Mouse (Mus musculus): Measurements from ENCODE around the gene Vmn2r108. TPM values are rescaled to one million over a fixed set of nuclear protein-coding genes. Genes with fewer than 3 reads are reported as not detected.
"Not testable (repeated sequence)": the region's sequence is repeated elsewhere in the genome, so short reads cannot be mapped to it uniquely, and the experiment has no call there.

Gene Vmn2r108
- not detected in 2 replicates for polyA plus RNA-seq (2015; fragmentation: Nextera tagmentation; extraction: Ambion mirVana)

DNA sequence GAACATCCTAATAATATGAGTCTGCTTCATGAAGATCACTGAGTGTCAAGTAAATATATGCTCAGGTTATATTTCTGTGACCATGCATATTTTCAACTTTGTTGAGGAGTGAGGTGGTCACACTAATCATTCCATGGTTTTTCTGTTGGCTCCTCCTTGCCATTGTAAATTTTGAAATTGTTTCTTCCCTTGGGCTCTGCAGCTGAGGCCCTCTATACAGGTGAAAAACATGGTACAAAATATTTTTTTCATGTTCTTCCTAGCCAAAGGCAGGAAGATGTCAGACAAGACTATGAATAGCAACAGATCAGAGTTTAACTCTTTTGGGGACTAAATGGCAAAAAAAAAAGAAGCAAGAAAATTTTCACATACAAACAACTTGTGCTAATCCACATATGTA, at the start of gene Vmn2r108:
TSS of gene Vmn2r108 (minus strand) at position 101 of the 400 bp plus-strand sequence.
- no peak within 1 kb of the TSS for H3K4me3 ChIP-seq
- H3K27me3 ChIP-seq (replicated peaks): no peaks in the 10 kb centered on the region
- no peak for ATAC-seq (replicated peaks)
- no peak within 1 kb of the TSS for H3K4me2 ChIP-seq
- H3K27ac ChIP-seq: no peak within 1 kb of the TSS
- no peaks in the 10 kb centered on the region for H3K4me1 ChIP-seq
- H3K36me3 ChIP-seq (replicated peaks): no peaks in the 10 kb centered on the region
- H3K9me3 ChIP-seq: no peaks in the 10 kb centered on the region
- H3K9ac ChIP-seq: no peak within 1 kb of the TSS

DNA sequence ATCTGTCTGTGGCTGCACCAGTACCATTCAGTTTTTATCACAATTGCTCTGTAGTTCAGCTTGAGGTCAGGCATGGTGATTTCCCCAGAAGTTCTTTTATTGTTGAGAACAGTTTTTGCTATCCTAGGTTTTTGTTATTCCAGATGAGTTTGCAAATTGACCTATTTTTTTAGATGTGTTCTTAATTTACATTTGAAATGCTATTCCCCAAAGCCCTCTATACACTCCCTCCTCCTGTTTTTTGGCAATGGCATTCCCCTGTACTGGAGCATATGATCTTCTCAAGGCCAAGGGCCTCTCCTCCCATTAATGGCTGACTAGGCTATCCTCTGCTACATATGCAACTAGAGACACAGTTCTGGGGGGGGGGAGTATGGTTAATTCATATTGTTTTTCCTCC, 27.1 kb upstream of the Vmn2r108 start:
- not testable (repeated sequence) for H3K36me3 ChIP-seq (replicated peaks); H3K9ac ChIP-seq; ATAC-seq (replicated peaks); H3K27ac ChIP-seq; H3K27me3 ChIP-seq (replicated peaks); H3K4me1 ChIP-seq; H3K4me3 ChIP-seq; H3K4me2 ChIP-seq
- peaks cover 16% of the 10 kb centered on the region for H3K9me3 ChIP-seq

DNA sequence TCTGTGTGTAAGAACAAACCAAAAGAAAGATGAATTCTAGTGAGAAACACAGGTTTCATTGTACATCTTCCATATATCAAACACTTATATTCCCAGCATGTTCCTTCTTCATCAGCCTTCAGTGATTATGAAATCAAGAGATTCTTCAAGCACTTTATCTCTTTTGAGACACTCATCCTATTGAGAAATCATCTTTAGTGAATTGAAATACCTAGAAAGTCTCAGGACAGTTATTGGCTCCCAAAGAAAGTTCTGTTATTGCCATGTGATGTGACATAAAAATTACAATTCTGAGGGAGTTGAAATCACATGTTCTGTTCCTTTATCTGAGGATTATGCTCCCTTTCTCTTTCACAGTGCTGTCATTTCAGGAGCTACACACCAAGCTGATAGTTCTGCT, 16.7 kb upstream of the Vmn2r108 start, which contains the start of gene Vmn1r225:
TSS of gene Vmn1r225 (plus strand) at position 301 of the 400 bp plus-strand sequence.
- Histone ChIP-seq H3K27me3 (replicated peaks) (no peaks in the 10 kb centered on the region), H3K4me2 (no peak within 1 kb of the TSS), H3K9ac (no peak within 1 kb of the TSS), H3K27ac (no peak within 1 kb of the TSS), H3K9me3 (peaks cover 12% of the 10 kb centered on the region; the same call in 1 of the 2 replicates), H3K4me3 (no peak within 1 kb of the TSS), H3K36me3 (replicated peaks) (no peaks in the 10 kb centered on the region), H3K4me1 (no peaks in the 10 kb centered on the region)
- ATAC-seq (replicated peaks): no peak

DNA sequence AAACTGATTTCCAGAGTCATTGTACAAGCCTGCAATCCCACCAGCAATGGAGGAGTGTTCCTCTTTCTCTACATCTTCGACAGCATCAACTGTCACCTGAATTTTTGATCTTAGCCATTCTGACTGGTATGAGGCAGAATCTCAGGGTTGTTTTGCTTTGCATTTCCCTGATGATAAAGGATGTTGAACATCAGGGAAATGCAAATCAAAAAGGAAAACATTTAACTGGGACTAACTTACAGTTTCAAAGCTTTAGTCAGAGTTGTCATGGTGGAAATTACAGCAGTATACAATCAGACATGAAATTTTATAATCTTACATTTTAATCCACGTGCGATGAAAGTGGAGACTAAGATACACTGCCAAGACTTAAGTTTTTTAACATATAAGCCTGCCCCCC, 7.8 kb downstream of the Vmn2r108 start:
- Histone ChIP-seq H3K27ac (no peak overlapping the region), H3K36me3 (replicated peaks) (no peaks in the 10 kb centered on the region), H3K4me2 (no peak overlapping the region), H3K4me3 (no peak overlapping the region), H3K9ac (no peak overlapping the region), H3K27me3 (replicated peaks) (no peaks in the 10 kb centered on the region), H3K9me3 (peaks cover 7% of the 10 kb centered on the region; the same call in 1 of the 2 replicates), H3K4me1 (no peaks in the 10 kb centered on the region)
- no peak for ATAC-seq (replicated peaks)
- WGBS: 71% methylated on average over 3 of the region's 3 CpGs

DNA sequence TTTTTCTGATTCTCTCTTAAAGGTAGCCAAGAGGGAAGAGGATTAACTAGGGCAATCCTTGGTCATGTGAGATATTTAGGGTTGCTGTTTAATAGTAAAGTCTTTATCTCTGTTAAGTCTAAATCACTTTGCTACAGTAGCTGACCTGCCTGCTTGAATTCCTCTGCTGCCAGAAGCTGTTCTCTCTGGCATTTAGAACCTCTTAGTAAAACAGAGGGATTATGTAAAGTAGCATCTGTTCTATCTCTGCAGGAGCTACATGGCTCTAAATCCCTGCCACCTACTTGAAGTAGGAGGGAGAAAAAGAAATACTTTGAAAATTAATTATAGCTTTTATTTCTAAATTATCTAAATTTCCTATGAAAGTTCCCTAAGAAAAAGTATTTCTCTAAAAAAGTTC, 41.9 kb downstream of the Vmn2r108 start:
- Histone ChIP-seq H3K4me2 (no peak overlapping the region), H3K9me3 (peaks cover 15% of the 10 kb centered on the region), H3K27ac (no peak overlapping the region), H3K4me1 (no peaks in the 10 kb centered on the region), H3K36me3 (replicated peaks) (no peaks in the 10 kb centered on the region), H3K9ac (no peak overlapping the region), H3K4me3 (no peak overlapping the region), H3K27me3 (replicated peaks) (no peaks in the 10 kb centered on the region)
- ATAC-seq (replicated peaks): no peak

DNA sequence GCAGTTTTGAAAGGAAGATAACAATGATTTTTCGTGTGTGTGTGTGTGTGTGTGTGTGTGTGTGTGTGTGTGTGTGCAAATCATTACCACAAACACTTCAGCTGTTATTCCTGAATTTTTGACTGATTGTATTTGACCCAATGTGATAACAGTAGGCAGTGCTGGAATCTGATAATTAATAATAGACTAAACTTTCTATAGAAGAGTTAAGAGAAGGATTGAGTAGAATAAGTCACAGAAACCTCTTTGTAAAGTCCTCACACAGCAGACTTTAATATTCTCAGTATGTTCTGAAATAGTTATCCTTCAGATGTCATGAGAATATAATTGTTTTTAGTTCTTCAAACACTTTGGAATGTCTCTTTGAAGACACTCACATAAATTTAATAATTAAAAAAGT, 67.3 kb downstream of the Vmn2r108 start, which contains the start of gene Vmn1r224:
TSS of gene Vmn1r224 (plus strand) at position 301 of the 400 bp plus-strand sequence.
- Histone ChIP-seq H3K4me2 (no peak within 1 kb of the TSS), H3K9me3 (peaks cover 3% of the 10 kb centered on the region), H3K4me3 (no peak within 1 kb of the TSS), H3K27ac (no peak within 1 kb of the TSS), H3K9ac (no peak within 1 kb of the TSS), H3K27me3 (replicated peaks) (no peaks in the 10 kb centered on the region), H3K4me1 (no peaks in the 10 kb centered on the region), H3K36me3 (replicated peaks) (no peaks in the 10 kb centered on the region)
- no peak for ATAC-seq (replicated peaks)
- 29% methylated on average over 1 of the region's 1 CpGs for WGBS

Other genes with a start within 250 kb of the Vmn2r108 start
- gene Vmn2r105, start 246.3 kb downstream of the Vmn2r108 start, polyA plus RNA-seq (2015; fragmentation: Nextera tagmentation; extraction: Ambion mirVana): not detected in 2 replicates
- not detected in 2 replicates for gene Vmn2r106, start 195.8 kb downstream of the Vmn2r108 start, polyA plus RNA-seq (2015; fragmentation: Nextera tagmentation; extraction: Ambion mirVana)
- not detected in 2 replicates for gene Vmn2r107, start 136.1 kb downstream of the Vmn2r108 start, polyA plus RNA-seq (2015; fragmentation: Nextera tagmentation; extraction: Ambion mirVana)
- gene Vmn1r224, start 67.2 kb downstream of the Vmn2r108 start, polyA plus RNA-seq (2015; fragmentation: Nextera tagmentation; extraction: Ambion mirVana): not detected in 2 replicates
- gene Vmn1r225, start 16.8 kb upstream of the Vmn2r108 start, polyA plus RNA-seq (2015; fragmentation: Nextera tagmentation; extraction: Ambion mirVana): not detected in 2 replicates
- not detected in 2 replicates for gene Vmn2r109, start 83.4 kb upstream of the Vmn2r108 start, polyA plus RNA-seq (2015; fragmentation: Nextera tagmentation; extraction: Ambion mirVana)
- gene Vmn2r110, start 115.1 kb upstream of the Vmn2r108 start, polyA plus RNA-seq (2015; fragmentation: Nextera tagmentation; extraction: Ambion mirVana): not detected in 2 replicates
- not detected in 2 replicates for gene Fpr-rs3, start 143.5 kb upstream of the Vmn2r108 start, polyA plus RNA-seq (2015; fragmentation: Nextera tagmentation; extraction: Ambion mirVana)
- gene Vmn1r226, start 201.5 kb upstream of the Vmn2r108 start, polyA plus RNA-seq (2015; fragmentation: Nextera tagmentation; extraction: Ambion mirVana): not detected in 2 replicates
- gene Vmn1r227, start 248.5 kb upstream of the Vmn2r108 start, polyA plus RNA-seq (2015; fragmentation: Nextera tagmentation; extraction: Ambion mirVana): not detected in 2 replicates